Mouse (Mus musculus) brain, embryonic 14.5 days (tissue): Measurements from ENCODE around the gene Csmd2.

Source experiments
- CTCF ChIP-seq: fragments of 200-500 bp; IDR thresholded peaks from 2 replicates; pipeline ENCODE4 v1.5.1; 2012; ENCODE audit warnings: inconsistent platforms, mild to moderate bottlenecking, moderate library complexity, borderline replicate concordance; ENCODE audit not compliant: insufficient read depth, insufficient read length; ENCODE audit errors: extremely low read depth
- POLR2A ChIP-seq: fragments of 200-500 bp; IDR thresholded peaks from 2 replicates; pipeline ENCODE4 v1.6.1; 2012; ENCODE audit warnings: mild to moderate bottlenecking, inconsistent platforms, borderline replicate concordance; ENCODE audit not compliant: poor library complexity, insufficient read depth, insufficient read length, severe bottlenecking; ENCODE audit errors: extremely low read depth

GRCm38 (mm10) chr4:128450974-128451373 lies 463.3 kb downstream of the Csmd2 start:
- TF ChIP-seq CTCF (no peak), POLR2A (no peak)
